Mouse (Mus musculus) kidney, adult 11 months (tissue): ENCODE results near the gene Gm49661.

Source experiments
- DNase-seq: peaks from one replicate; pipeline ENCODE4 v3.0.0; 2022

Gm49661 gene

GRCm38 (mm10) chr8:84965731-84966291, 3.4 kb downstream of the Gm49661 start:
- DNase-seq = peak; percentile 97

GRCm38 (mm10) chr8:84963952-84964351, 5.3 kb downstream of the Gm49661 start:
- no peak for DNase-seq

- no peak for DNase-seq
These were observed 9.4 kb downstream of the Gm49661 start for GRCm38 (mm10) chr8:84959811-84960210.

- no peak for DNase-seq
These were observed 12.5 kb downstream of the Gm49661 start for GRCm38 (mm10) chr8:84956768-84957167.

GRCm38 (mm10) chr8:84952612-84953255, 16.5 kb downstream of the Gm49661 start:
- DNase-seq = no peak

- no peak for DNase-seq
These were observed 19.5 kb downstream of the Gm49661 start for GRCm38 (mm10) chr8:84949753-84950152.

GRCm38 (mm10) chr8:84947241-84947545, 22.0 kb downstream of the Gm49661 start:
- peak; percentile 27 for DNase-seq

GRCm38 (mm10) chr8:84946528-84947240, 22.5 kb downstream of the Gm49661 start, which contains the start of gene Rtbdn:
Rtbdn (plus strand) TSS chr8:84946991.
- DNase-seq = no peak

- no peak for DNase-seq
These were observed 23.4 kb downstream of the Gm49661 start for GRCm38 (mm10) chr8:84945633-84946527.

- no peak for DNase-seq
These were observed 24.0 kb downstream of the Gm49661 start for GRCm38 (mm10) chr8:84945235-84945632.

- DNase-seq = no peak
These were observed 24.6 kb downstream of the Gm49661 start for GRCm38 (mm10) chr8:84944478-84945160.

GRCm38 (mm10) chr8:84943699-84944098, 25.5 kb downstream of the Gm49661 start:
- DNase-seq = no peak

GRCm38 (mm10) chr8:84937620-84938485, 31.4 kb downstream of the Gm49661 start:
- DNase-seq = no peak

- DNase-seq = no peak
These were observed 32.2 kb downstream of the Gm49661 start, which contains the start of gene Mast1 for GRCm38 (mm10) chr8:84936962-84937546. Mast1 (minus strand) TSS chr8:84937359.

- DNase-seq = no peak
These were observed 32.9 kb downstream of the Gm49661 start for GRCm38 (mm10) chr8:84936041-84936961.

GRCm38 (mm10) chr8:84935489-84935888, 33.7 kb downstream of the Gm49661 start:
- no peak for DNase-seq

GRCm38 (mm10) chr8:84934860-84935259, 34.4 kb downstream of the Gm49661 start:
- DNase-seq = no peak

- DNase-seq = no peak
These were observed 35.3 kb downstream of the Gm49661 start for GRCm38 (mm10) chr8:84933767-84934559.

GRCm38 (mm10) chr8:84930582-84930981, 38.7 kb downstream of the Gm49661 start:
- no peak for DNase-seq
